Mouse (Mus musculus): ENCODE results near the gene Trip13. TPM values are rescaled to one million over a fixed set of nuclear protein-coding genes. Genes with fewer than 3 reads are reported as not detected.

Trip13 gene
- polyA plus RNA-seq (2012; rRNA removed): 7.1 and 8.0 TPM in 2 replicates

GRCm38 (mm10) chr13:73937321-73938176 is at the start of gene Trip13, which contains the start of gene Brd9:
Gene Trip13 (minus strand): TSS chr13:73937784.
Gene Brd9 (plus strand): TSS chr13:73937811.

GRCm38 (mm10) chr13:73963551-73963950 is 26.0 kb upstream of the Trip13 start, which contains the start of gene Zdhhc11:
Gene Zdhhc11 (plus strand): TSS chr13:73963851.

Other genes starting within 250 kb of the Trip13 start
- gene Slc6a19, start 232.9 kb downstream of the Trip13 start, polyA plus RNA-seq (2012; rRNA removed): 0.22 and 0.48 TPM in 2 replicates
- 11.9 and 13.4 TPM in 2 replicates for gene Slc12a7, start 204.7 kb downstream of the Trip13 start, polyA plus RNA-seq (2012; rRNA removed)
- gene Nkd2, start 90.2 kb downstream of the Trip13 start, polyA plus RNA-seq (2012; rRNA removed): 23.4 and 25.7 TPM in 2 replicates
- 150 and 154 TPM in 2 replicates for gene Brd9, start within 50 bp of the Trip13 start, polyA plus RNA-seq (2012; rRNA removed)
- not detected in 2 replicates for gene Zdhhc11, start 26.1 kb upstream of the Trip13 start, polyA plus RNA-seq (2012; rRNA removed)
- 23.6 and 27.7 TPM in 2 replicates for gene Tppp, start 71.6 kb upstream of the Trip13 start, polyA plus RNA-seq (2012; rRNA removed)
- 7.2 TPM in 2 replicates for gene Cep72, start 124.5 kb upstream of the Trip13 start, polyA plus RNA-seq (2012; rRNA removed)
- 0.37 and 0.45 TPM in 2 replicates for gene Slc9a3, start 183.7 kb upstream of the Trip13 start, polyA plus RNA-seq (2012; rRNA removed)